Mouse (Mus musculus) megakaryocyte progenitor cell, adult 5-6 weeks (primary cell): ENCODE measurements at regions not wholly inside any gene's neighbourhood (a gene's known extent, or its start where the extent isn't known, plus 50 kb on each side); places are given as distances from the start of the nearest gene placed in this dataset.
"Not testable (repeated sequence)": the region's sequence is repeated elsewhere in the genome, so short reads cannot be mapped to it uniquely, and the experiment has no call there.

Source experiments
- ATAC-seq: replicated peaks from 2 replicates; pipeline ENCODE4 v1.8.0; 2016; ENCODE audit warnings: mild to moderate bottlenecking, moderate TSS enrichment, inconsistent platforms; ENCODE audit not compliant: poor library complexity

DNA sequence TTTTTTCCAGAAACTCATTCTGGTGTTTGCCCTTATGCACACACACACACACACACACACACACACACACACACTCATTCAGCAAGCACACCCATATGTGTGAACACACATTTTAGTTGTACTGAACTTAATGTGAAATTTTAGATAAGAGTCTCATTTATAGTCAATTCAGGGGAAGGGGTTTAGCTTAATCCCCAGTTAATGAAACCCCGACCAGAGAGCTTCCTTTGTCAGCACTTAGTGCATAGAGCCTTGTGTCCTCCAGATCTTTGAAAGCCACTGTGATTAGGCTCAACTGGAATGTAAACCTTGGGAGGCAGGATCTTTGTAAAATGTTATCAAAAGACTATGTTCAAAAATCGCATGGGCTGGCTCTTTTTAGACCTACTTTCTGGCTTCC lies 53.4 kb downstream of the Rps12 start:
- no peak for ATAC-seq

- not testable (repeated sequence) for ATAC-seq
These were observed 60.9 kb downstream of the Rps12 start for GRCm38 (mm10) chr10:23725960-23726714.

DNA sequence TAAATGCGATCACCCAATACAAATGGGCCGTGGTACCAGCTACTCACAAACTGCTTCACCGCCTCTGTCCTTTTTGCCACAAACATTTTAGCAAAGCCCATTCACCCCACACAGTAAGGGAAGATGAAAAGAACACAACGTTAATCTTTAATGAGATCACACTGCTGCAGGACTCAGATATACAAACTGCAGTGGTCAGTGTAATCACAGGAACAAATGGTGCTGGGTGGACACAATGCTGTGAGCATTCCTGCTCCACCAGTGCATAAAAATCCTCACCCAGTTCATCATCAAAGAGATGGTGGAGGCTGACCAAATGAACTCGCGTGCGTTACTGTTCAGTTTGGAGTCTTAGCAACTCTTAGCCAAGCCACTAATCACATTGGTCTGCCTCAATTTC lies 69.0 kb downstream of the Rps12 start:
- no peak for ATAC-seq

DNA sequence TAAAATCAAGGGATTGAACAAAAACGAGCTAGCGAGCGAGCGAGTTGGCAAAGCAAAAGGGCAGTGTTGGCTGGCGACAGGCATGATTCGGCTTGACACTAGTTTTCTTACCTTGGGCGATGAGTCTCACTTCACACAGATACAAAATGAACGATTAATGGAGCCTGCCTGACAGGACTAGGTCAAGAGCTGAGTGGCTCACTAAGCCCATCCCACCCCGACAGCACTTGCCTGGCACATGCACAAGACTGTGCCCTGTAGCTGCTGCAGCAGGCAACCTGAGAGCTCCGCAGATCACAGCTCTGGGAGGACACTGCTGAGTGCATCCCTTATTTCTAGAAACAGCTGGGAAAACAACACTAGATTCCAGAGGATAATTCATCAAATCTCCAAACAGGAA lies 71.6 kb downstream of the Rps12 start:
- ATAC-seq, result no peak

DNA sequence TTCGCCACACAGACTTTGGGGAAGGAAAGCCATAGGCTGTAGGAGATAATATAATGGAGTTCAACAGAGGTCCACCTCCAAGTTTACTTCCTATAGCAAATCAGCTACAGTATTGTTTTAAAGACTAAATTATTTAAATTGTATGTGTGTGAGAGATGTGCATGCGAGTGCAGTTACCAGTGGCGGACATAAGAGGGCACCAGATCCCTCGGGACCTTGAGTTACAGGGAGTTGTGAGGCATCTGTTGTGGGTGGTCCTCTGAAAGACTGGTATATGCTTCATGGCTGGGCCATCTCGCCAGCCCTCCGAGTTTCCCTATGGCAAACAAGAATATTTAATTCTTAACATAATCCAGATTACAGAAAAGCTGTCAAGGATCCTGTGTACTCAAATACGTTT lies 72.0 kb downstream of the Rps12 start:
- ATAC-seq, result no peak; the same call in 1 of the 2 replicates

DNA sequence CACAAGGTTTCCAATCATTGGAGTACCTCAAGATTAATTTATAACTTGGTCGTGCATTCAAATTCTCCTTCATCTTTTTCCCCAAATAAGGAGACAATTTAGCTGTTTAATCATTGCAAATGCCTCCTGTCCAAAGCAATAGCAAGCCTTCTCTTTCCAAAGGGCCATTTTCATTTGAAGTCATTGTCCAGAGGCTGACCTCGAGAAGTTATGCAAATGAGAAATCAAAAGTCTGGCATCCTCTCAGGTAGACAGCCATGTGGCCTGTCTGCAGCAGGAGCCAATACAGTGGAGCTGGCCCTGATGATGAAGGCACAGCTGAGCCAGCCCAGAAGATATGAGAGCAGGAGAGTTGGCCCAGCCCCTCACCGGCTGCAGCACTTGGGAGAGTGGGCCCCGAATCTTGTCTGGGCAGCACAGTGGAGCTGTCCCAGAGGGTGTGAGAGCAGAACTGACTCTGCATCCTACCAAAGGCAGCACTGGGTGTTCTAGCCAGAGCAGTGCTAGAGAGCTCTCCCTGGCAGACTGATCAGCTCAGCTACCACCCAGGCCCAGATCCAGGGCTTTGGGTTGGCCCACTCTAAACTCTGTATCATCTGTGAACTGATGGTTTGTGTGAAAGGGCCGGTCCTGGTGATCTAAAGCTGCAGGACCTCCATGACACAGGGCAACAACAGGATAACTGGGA lies 74.2 kb downstream of the Rps12 start:
- no peak for ATAC-seq

DNA sequence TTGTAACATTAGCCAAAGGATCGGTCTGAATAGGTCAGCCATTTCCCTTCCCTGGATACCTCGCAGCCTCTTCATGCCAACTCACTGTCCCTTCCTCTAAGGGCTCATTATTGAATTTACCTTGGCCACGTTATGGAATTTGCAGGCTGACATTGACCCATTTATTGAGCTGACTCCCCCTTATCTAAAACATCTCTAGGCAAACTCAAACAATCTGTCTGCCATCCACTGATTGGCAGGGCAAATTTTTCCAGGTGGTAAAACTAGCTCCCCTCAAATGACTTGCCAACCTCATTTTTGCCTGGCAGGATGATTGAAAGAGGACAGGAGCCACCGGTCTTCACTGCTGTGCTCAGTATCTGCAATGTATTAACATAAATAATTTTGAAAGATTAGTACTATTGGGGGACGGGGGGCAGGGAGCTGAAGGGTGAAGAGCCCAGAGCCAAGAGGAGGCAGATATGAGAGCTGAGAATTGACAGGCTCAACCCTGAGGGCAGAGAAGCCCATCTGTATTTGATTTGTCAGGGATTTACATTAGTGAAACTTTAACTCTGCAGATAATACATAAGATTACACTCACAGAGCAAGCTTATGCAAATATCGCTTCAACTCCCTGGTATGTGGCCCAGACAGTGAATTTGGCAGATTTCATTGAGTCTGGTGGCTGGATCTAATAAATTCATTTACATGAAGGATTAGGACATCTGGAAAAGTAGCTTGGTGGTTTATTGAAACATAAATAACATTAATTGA lies 75.5 kb downstream of the Rps12 start:
- no peak for ATAC-seq

DNA sequence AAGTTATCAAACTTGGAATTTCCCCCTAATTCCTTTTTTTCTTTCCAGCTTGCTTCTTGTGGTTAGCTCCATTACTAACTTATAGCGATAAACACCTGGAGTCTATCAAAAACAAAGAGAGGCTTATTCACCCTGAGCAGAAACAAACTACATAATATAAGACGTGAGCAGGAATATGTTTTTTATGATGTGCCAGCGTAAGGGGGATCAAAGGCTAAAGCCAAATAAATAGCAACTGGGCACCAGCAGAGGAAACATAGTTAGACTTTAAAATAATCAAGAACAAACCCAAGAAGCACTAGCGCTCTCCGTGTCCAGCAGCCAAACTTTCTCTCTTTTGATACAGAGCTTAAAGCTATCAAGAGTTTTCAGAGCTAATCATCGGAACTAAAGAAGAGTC lies 76.1 kb downstream of the Rps12 start:
- no peak for ATAC-seq

GRCm38 (mm10) chr10:23708261-23708660 lies 78.8 kb downstream of the Rps12 start:
- no peak for ATAC-seq

GRCm38 (mm10) chr10:23707141-23707540 lies 79.9 kb downstream of the Rps12 start:
- no peak for ATAC-seq

GRCm38 (mm10) chr10:23704048-23704447 lies 83.0 kb downstream of the Rps12 start:
- no peak for ATAC-seq

DNA sequence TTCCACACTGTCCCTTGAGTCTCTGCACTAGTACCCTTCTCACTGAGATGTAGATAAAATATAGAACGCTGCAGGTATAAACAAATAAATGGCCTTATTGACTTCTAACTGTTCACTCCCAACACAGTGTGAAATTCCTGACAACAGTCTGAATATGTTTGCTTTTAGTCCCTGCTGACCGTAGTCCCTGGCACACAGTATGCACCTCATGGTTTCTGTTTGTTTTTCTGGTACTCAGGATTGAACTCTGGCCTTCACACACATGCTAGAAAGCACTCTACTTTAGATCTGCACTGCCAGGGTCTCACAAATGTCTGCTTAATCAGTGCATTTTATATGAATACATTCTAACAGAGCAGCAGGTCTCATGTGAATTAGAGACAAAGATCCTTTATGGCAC lies 95.8 kb downstream of the Rps12 start:
- ATAC-seq, result no peak

DNA sequence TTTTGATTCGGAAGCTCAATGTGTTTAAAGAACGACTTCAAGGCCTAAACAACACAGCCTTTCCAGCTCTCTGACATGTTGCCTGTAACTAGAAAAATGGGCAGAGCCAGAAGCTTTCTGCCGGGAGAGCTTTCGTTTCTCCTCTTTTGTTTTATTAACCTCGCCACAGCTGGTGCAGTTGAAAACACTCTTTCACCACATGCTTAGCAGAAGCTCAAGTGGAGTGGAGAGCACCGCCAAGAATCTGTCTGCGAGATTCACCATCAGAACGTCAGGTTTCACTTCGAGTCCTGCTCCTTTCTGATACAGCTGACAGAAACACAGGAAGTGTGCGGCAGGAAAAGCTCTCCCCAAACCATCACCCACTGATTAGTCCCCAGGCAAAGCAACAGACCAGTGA lies 100.1 kb downstream of the Rps12 start:
- no peak for ATAC-seq

DNA sequence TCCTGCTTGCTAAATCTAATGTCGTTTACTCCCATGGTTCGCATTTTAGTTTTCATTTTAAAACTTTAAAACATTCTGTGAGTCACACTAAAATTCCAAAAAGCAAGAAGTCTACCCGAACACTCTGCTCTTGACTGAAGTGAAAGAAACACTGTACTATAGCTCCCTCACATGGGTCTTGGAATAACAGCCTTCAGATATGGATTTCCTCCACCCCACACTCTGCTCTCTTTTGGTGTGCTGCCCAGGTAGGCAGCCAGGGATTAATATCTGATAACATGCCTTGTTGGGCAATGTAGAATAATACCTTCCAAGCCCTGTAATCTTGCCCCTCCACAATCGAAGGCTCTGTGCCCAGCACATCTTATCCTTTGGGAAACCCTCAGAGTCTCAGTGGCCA lies 104.0 kb downstream of the Rps12 start:
- no peak for ATAC-seq

DNA sequence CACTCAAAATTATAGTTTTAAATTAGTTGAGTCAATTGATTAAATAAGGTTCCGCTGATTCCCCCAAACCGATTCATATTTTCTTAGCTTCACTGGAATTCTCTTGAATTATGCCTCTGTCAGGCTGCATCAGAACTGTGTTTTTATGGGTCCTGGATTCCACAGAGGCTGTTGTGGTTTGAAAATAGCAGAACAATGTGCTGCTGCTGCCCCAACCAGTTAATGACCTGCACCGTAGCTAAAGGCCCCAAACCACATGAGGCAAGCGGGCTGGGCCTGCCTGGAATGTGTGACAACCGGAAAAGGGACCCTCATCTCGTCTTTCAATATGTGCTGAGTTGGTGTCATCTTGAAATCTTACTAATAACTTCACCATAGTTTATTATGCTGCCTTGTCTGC lies 111.2 kb downstream of the Rps12 start:
- no peak for ATAC-seq

DNA sequence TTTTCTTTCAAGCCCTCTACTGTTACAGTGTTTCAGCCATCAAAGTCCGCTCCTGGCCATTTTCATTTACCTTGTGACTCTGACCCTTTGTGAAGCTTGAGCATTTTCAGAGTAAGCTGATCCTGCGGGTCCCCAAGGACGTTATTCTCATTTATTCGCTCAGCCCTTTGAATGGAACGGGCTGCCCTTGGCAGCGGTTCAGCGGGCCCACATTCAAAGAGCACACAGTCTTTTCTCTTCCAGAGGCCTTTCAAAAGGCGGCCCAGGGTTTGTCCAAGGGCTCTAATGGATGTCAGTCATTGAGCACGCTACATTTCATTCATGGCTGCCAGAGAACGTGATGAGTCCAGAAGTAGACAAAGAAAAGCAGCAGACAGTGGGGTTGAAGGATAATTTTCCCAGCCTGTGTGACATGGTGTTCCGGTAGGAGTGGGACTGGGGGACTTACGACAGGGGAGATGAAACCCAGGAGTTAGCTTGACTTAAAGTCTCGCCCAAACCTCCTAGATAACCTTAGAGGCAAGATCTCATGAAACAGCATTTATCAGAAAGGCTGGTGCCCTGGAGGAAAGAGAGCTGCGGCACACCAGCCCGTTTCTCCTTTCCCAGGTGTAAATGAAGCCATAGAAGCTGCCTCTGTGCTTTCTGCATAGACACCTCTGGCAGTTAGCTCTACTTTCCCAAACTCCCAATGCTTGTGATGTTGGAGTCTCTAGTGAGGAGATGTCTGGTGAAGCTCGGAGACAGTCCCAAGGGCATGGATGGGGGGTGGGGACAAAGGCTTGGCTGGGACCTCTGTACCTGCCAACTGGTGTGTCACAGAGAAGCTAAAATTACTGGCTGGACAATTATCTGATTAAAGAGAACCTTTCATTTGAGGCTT lies 112.2 kb downstream of the Rps12 start:
- no peak for ATAC-seq

DNA sequence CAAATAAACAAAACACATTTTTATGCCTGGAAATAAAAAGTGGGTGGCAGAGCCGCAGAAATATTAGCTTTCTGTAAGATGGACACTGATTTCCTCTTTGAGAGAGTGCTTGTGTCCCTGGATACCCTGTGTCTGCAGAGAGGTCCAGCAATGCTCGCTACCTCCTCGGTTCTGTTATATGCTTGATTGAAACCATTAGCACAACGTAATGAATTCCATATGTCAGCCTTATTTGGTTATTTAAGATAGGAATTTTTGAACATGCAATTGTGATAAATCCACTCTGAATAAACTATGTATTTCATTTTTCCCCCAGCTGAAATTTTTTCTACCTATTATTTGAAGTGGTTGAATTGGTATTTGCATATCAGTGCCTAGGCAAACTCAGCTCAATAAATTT lies 114.8 kb downstream of the Rps12 start:
- ATAC-seq, result no peak

GRCm38 (mm10) chr10:23671494-23671893 lies 115.6 kb downstream of the Rps12 start:
- peak; percentile 70 for ATAC-seq

DNA sequence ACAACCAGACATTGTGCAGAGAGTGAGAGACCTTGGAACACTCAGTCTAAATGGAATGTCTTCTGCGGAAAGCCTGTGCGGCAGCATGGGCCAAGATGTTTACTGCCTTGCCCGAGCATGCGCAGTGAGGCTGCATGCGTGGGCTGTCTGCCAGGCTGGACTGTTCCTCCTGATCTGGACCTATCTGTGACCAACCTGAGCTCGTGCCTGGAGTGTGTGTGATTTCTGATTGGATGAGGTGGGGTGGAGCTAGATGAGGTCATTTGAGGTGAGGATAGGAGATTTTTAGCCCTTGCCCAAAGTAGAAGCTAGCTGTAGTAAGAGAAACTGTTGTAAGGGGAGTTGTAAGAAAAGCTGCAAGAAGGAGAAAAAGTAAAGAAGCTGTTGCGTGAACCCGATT lies 121.2 kb downstream of the Rps12 start:
- not testable (repeated sequence) for ATAC-seq

- ATAC-seq, result no peak
These were observed 160.9 kb downstream of the Rps12 start for GRCm38 (mm10) chr10:23626201-23626600.

GRCm38 (mm10) chr10:23612030-23612429 lies 175.0 kb downstream of the Rps12 start:
- ATAC-seq, result no peak
